Mouse (Mus musculus) lung, postnatal 0 days (tissue): ENCODE data around the gene Hes5.

Source experiments
- CTCF ChIP-seq: IDR thresholded peaks from 2 replicates; pipeline ENCODE4 v1.5.1; 2016; ENCODE audit warnings: antibody characterized with exemption, mild to moderate bottlenecking
- EP300 ChIP-seq: IDR thresholded peaks from 2 replicates; pipeline ENCODE4 v1.6.1; 2016; ENCODE audit warnings: antibody characterized with exemption, mild to moderate bottlenecking, control low read depth

- TF ChIP-seq CTCF (no peak), EP300 (no peak)
Observed at GRCm38 (mm10) chr4:154941831-154942230, 18.9 kb upstream of the Hes5 start.
